Mouse (Mus musculus): ENCODE measurements around the gene Fam57b.
"Not testable (repeated sequence)": the region's sequence is repeated elsewhere in the genome, so short reads cannot be mapped to it uniquely, and the experiment has no call there.

Gene Fam57b

DNA sequence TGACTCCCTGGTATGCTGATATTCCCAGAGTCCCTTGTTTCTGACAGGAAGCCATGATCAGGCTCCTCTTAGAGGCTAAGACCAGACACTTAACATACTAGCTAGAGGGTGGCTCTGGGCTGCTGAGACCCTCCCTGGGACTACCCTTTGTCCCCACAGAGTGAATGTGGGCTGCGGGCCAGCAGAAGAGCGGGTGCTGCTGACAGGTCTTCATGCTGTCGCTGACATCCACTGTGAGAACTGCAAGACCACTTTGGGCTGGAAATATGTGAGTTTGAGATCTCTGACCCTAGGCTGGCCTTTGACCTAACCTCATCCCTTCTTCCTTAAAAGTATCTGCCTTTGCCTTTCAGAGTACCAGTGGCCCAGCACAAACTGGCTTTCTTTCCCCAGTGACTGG is 19.3 kb upstream of the Fam57b start:
- DNase-seq, result no peak

GRCm38 (mm10) chr7:126779101-126779500 is 18.4 kb upstream of the Fam57b start:
- DNase-seq, result not testable (repeated sequence)

GRCm38 (mm10) chr7:126779983-126780970 is 17.2 kb upstream of the Fam57b start:
- DNase-seq, result peak; percentile 94

- peak; percentile 54 to 66 for DNase-seq
These were observed 16.4 kb upstream of the Fam57b start, which contains the start of gene Tbx6 for GRCm38 (mm10) chr7:126780971-126781635. Tbx6 (plus strand) TSS chr7:126781483.

GRCm38 (mm10) chr7:126781661-126782370 is 15.7 kb upstream of the Fam57b start:
- DNase-seq, result no peak

DNA sequence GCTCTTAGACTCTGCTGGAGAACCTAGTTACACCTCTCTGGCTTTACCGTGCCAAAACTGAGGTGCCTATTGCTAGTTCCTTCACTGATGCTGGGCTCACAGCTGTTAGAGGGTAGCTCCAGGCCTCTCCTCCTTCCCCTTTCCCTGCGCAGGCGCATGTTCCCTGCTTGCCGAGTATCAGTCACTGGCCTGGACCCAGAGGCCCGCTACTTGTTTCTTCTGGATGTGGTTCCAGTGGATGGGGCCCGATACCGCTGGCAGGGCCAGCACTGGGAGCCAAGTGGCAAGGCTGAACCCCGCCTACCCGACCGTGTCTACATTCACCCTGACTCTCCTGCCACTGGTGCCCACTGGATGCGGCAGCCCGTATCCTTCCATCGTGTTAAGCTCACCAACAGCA is 14.8 kb upstream of the Fam57b start:
- no peak for DNase-seq

DNA sequence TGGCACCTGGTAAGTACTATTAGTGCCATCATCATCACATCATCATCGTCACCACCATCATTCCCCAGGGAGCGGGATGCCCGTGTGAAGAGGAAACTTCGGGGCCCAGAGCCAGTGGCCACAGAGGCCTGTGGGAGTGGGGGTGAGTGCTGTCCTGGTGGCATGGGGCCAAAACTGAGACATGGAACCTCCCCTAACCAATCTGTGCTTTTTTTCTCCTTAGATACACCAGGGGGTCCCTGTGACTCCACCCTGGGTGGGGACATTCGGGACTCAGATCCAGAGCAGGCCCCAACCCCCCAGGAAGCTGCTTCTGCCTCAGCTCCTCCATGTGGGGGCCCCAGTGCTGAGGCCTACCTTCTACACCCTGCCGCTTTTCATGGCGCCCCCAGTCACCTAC is 13.0 kb upstream of the Fam57b start:
- DNase-seq, result no peak

GRCm38 (mm10) chr7:126785056-126785455 is 12.4 kb upstream of the Fam57b start:
- DNase-seq, result no peak

- DNase-seq, result no peak
These were observed 11.3 kb upstream of the Fam57b start for GRCm38 (mm10) chr7:126786142-126786541.

DNA sequence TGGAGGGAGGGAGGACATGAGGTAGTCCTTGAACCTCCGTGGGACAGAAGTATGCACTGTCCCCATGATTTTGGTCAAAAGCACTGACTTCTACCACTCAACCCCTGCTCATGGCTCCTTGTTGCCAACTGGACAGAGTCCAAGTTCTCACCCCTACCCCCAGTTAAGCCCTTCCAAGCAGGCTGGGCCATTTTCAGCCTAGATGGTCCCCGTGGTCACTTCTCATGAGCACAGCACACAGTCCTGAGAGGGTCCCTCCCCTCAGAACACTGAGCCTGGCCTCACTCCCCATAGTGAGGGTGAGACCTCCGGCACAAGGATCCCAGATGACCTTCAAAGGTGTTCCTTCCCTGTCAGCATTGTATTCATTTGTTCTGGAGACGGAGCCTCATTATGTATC is 8.3 kb upstream of the Fam57b start:
- DNase-seq, result no peak

- DNase-seq, result peak; percentile 98 to 99
These were observed 5.4 kb upstream of the Fam57b start, which contains the start of gene Ppp4c for GRCm38 (mm10) chr7:126791851-126792720. Ppp4c (minus strand) TSS chr7:126792496.

DNA sequence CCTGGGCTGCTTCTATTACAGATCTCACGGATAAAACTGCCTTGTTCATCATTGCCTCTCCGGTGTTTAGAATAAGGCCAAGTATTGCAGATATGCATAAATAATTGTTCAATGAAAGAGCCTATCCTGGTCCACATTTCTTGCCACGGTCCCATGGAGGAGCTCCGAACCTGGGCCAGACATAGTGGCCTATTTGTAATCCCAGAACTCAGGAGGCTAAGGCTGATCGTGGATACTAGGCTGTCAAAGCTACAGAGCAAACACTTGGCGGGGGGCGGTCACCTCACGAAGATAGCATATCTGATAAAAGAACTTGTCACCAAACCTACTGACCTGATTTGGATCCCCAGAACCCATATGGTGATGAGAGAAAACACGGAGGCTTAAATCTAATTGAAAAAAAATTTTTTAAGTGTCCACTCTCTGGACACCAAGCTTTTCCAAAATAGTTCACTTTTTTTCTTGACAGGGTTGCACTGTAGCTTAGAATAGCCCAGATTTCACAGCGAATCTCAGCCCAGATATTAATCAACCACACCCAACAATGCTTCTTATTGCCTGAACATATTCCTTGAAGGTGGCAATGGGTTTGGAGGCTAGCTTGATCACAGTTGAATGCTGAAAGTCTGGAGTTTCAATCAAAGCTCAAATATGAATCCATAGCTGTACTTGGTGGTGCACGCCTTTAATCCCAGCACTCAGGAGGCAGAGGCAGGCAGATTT is 4.6 kb upstream of the Fam57b start:
- no peak for DNase-seq

GRCm38 (mm10) chr7:126793456-126794270 is 3.8 kb upstream of the Fam57b start:
- DNase-seq, result no peak

GRCm38 (mm10) chr7:126794271-126794605 is 3.2 kb upstream of the Fam57b start:
- no peak for DNase-seq

DNA sequence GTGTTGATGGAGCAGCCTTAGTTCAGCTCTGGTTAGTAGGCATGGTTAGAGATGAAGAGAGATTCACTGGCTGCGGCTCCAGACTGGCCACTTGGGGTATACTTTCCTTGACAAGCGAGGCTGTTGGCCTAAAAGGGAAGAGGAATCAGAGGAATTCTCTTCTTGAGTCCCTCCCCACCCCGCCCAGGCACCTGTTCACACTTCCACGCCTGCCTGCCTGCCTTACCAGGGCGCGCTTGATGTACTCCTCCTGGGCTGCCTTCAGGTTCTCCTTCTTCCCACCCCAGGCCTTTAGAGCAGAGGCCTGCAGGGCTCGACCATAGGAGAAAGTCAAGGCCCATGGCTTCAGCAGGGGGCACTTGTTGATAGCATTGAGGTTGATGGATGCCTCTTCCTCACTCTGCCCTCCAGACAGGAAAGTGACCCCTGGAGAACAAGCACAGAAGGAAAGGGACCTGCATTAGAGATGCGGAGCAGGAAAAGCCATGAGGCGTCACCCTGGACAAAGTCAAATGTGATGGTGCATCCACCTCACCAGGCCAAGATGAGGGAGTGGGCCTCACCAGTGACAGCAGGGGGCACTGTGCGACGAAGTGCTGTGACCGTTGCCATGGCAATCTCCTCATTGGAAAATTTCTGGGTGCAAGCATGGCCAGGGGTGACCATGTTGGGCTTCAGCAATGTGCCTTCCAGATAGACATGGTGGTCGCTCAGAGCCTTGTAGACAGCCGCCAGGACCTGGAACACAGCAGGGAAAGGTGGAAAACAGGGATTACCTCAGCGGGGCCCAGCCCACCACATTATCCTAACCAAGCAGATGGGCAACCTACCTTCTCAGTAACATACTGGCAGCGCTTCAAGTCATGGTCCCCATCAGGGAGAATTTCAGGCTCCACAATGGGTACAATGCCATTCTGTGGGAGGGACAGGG is 1.8 kb upstream of the Fam57b start:
- DNase-seq, result no peak

GRCm38 (mm10) chr7:126796350-126796932 is 1.0 kb upstream of the Fam57b start:
- DNase-seq, result peak; percentile 61 to 70

DNA sequence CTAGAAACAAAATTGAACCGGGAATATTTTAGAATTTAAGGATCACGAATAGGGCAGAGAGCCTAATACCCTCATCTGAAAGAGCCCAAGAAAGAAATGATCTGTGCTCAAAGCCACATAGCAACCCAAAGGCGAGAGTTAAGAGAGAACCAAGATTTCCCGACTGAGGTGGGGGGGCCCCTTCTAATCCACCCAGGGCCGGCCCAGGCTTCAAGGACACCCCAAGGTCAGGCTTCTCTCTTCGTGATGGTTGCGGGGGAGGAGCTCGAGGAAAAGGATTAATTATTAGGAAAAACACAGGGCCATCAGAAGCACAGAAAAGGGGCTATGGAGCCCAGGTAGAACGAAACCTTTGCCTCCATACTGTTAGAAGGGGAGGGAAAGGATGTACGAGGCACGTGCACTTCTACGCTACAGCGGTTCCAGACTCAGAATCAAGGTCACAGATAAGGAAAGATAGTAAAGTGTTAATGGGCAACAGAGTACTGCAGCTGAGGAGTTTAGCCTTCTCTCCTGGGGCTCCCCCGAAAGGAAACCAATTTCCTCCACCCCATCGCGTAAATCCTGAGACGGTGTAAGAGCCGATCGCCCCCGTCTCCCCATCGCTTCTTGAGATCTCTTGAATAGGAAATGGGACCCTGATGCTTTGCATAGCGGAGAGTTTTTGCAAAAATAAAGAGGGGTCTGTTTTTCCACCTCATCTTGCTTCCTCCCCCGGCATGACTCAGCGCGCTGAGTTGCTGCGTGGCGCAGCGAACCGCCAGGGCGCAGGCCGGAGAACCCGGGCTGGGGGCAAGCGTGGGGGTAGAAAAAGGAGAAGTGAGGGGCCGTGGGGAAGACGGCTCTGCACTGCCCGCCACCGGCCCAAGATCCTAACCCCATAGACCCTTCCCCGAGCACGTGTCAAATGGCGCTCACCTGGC is 920 bp downstream of the Fam57b start:
- peak in 1 of 2 experiments; percentile 55 for DNase-seq

GRCm38 (mm10) chr7:126799050-126799467 is 1.6 kb downstream of the Fam57b start:
- DNase-seq, result peak; percentile 97 to 98
